ENCODE assay signal across 11 mouse cellular contexts in the genomic region with DNA sequence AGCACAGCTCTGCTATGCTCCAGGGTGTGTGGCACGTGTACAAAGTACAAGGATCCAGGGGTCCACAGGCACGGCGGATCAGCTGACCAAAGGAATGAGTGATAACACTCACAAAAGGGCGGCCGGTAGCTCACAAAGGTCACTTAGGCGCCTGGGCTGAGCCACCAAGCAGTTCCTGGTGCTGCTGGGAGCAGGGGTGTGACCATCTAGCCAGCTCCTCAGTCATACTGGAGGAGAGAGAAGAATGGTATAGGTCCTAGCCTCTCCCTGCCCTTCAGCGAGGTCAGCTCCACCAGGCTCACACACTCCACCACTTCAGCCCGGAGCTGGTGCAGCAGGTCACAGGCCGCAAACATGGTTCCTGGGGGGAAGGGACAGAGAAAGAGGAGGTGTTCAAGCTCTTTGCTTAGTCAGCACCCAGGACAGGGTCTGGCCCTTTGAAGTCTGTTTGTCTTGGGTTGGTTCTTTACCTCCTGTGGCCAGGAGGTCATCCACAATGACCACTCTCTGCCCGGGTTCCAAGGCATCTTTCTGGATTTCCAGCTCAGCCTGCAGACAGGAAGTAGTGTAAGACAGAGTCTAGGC. TPM values are rescaled to one million over a fixed set of nuclear protein-coding genes. Genes with fewer than 3 reads are reported as not detected.
DNase-seq lines count a peak whose midpoint lies in the region; ATAC-seq lines count a peak whose summit lies in the region.
"Had no signal": no experiment of that assay in that cellular context is flagged by ENCODE, and none has a peak within 500 bp of the region (broad histone marks: within the 10 kb centered on the region; RNA-seq: fewer than 3 reads in every experiment).

No protein-coding gene starts in this region.

- ATAC-seq in heart, embryonic 16.5 days (replicated peaks; ENCODE audit: extremely low read depth, insufficient read depth, low FRiP score), result no peak
- ATAC-seq in midbrain, embryonic 16.5 days, result no peak

- H3K27ac ChIP-seq in heart, embryonic 16.5 days (ENCODE audit: low read length), result peak overlapping the region; percentile 38
- no peak overlapping the region for H3K27ac ChIP-seq in midbrain, embryonic 16.5 days (ENCODE audit: low read length)
- H3K27ac ChIP-seq: limb, embryonic 15.5 days had no signal

- peaks cover 28% of the 10 kb centered on the region for H3K36me3 ChIP-seq in heart, embryonic 16.5 days (ENCODE audit: control insufficient read depth, insufficient read depth)
- H3K36me3 ChIP-seq in midbrain, embryonic 16.5 days (ENCODE audit: control insufficient read depth, insufficient read depth, low read length), result 0 out of 2 replicates have a peak, but pooled peaks cover 2% of the 10 kb centered on the region

- H3K4me3 ChIP-seq in heart, embryonic 16.5 days (ENCODE audit: low read length), result peak overlapping the region; percentile 13; the same call in 1 of the 2 replicates
- no peak overlapping the region for H3K4me3 ChIP-seq in midbrain, embryonic 16.5 days (ENCODE audit: low read depth, low read length)

- no peak for DNase-seq in heart, postnatal 14 days
- peak; percentile 74 for DNase-seq in ZHBTc4 (ENCODE audit: low read depth, low spot score)
- peak; percentile 60 for DNase-seq in kidney, adult 9 months
- DNase-seq in right cerebral cortex, postnatal 14 days, result no peak
- no peak for DNase-seq in adrenal gland, adult (ENCODE audit: inconsistent age in 2 of 2, low spot score in 1 of 2)
- no peak for DNase-seq in adrenal gland, adult 2 months
- DNase-seq: right cerebral cortex, postnatal 4 days had no signal

- WGBS in heart, embryonic 16.5 days, result 28% methylated on average over 10 of the region's 10 CpGs
- 59% methylated on average over 10 of the region's 10 CpGs for WGBS in midbrain, embryonic 16.5 days

- peaks cover 29% of the 10 kb centered on the region for H3K4me1 ChIP-seq in heart, embryonic 16.5 days (ENCODE audit: control insufficient read depth, insufficient read depth, low read length)
- H3K4me1 ChIP-seq in midbrain, embryonic 16.5 days (ENCODE audit: control insufficient read depth, insufficient read depth, low read length), result peaks cover 14% of the 10 kb centered on the region

- intact Hi-C loops in heart, postnatal 14 days (cut with DNase I), result no loop called here

- H3K4me2 ChIP-seq in heart, embryonic 16.5 days (ENCODE audit: low read depth, low read length), result peak overlapping the region; percentile 84
- H3K4me2 ChIP-seq in midbrain, embryonic 16.5 days (ENCODE audit: low read length), result peak overlapping the region; percentile 97; the same call in 1 of the 2 replicates

- no peaks in the 10 kb centered on the region for H3K27me3 ChIP-seq in heart, embryonic 16.5 days (ENCODE audit: control insufficient read depth, insufficient read depth, low read length)
- H3K27me3 ChIP-seq in midbrain, embryonic 16.5 days (ENCODE audit: control insufficient read depth, insufficient read depth, low read depth, low read length), result no peaks in the 10 kb centered on the region
- H3K27me3 ChIP-seq: embryonic facial prominence, embryonic 15.5 days; limb, embryonic 15.5 days had no signal

- H3K9me3 ChIP-seq in heart, embryonic 16.5 days (replicated peaks; ENCODE audit: control insufficient read depth, low read length), result no peaks in the 10 kb centered on the region
- no peaks in the 10 kb centered on the region for H3K9me3 ChIP-seq in midbrain, embryonic 16.5 days (replicated peaks; ENCODE audit: control insufficient read depth, low read length, poor library complexity, severe bottlenecking)
- H3K9me3 ChIP-seq: embryonic facial prominence, embryonic 15.5 days; limb, embryonic 15.5 days had no signal

- H3K9ac ChIP-seq in heart, embryonic 16.5 days (ENCODE audit: low read length), result 0 out of 2 replicates have a peak overlapping the region, but pooled peaks have one; percentile 10
- no peak overlapping the region for H3K9ac ChIP-seq in midbrain, embryonic 16.5 days (ENCODE audit: low read depth, low read length)
- H3K9ac ChIP-seq: limb, embryonic 15.5 days had no signal

RNA-seq across cellular contexts. Expression of a gene that starts 1.9 kb away (rescaled TPM):
- polyA plus RNA-seq in heart, embryonic 16.5 days (2015; fragmentation: Nextera tagmentation; extraction: Ambion mirVana), result 159 and 204 TPM in 2 replicates
- total RNA-seq in heart, postnatal 14 days (2021), result 10 to 100 TPM; 32.7 to 34.5 TPM
- polyA plus RNA-seq in midbrain, embryonic 16.5 days (2015; fragmentation: Nextera tagmentation; extraction: Ambion mirVana), result 156 and 157 TPM in 2 replicates
- 100 to 1,000 TPM in 1 of 2 experiments, 10 to 100 TPM in 1; 56.2 to 106 TPM for total RNA-seq in adrenal gland, adult 2 months (2021)
- 161 and 176 TPM in 2 replicates for polyA plus RNA-seq in adrenal gland, adult 2 months (2012; rRNA removed)

RNA-seq across cellular contexts. Expression of a gene that starts 6.9 kb away (rescaled TPM):
- polyA plus RNA-seq in heart, embryonic 16.5 days (2015; fragmentation: Nextera tagmentation; extraction: Ambion mirVana), result 27.9 and 29.0 TPM in 2 replicates
- 1 to 10 TPM; 3.6 to 4.6 TPM for total RNA-seq in heart, postnatal 14 days (2021)
- polyA plus RNA-seq in midbrain, embryonic 16.5 days (2015; fragmentation: Nextera tagmentation; extraction: Ambion mirVana), result 5.7 and 6.2 TPM in 2 replicates
- 1 to 10 TPM; 5.0 to 7.0 TPM for total RNA-seq in adrenal gland, adult 2 months (2021)
- polyA plus RNA-seq in adrenal gland, adult 2 months (2012; rRNA removed), result 19.9 and 22.4 TPM in 2 replicates

RNA-seq across cellular contexts. Expression of a gene that starts 23.6 kb away (rescaled TPM):
- 13.5 and 15.3 TPM in 2 replicates for polyA plus RNA-seq in heart, embryonic 16.5 days (2015; fragmentation: Nextera tagmentation; extraction: Ambion mirVana)
- total RNA-seq in heart, postnatal 14 days (2021), result 10 to 100 TPM; 27.2 to 30.2 TPM
- 1.8 and 2.0 TPM in 2 replicates for polyA plus RNA-seq in midbrain, embryonic 16.5 days (2015; fragmentation: Nextera tagmentation; extraction: Ambion mirVana)
- total RNA-seq in adrenal gland, adult 2 months (2021), result 10 to 100 TPM; 15.1 to 26.4 TPM
- polyA plus RNA-seq in adrenal gland, adult 2 months (2012; rRNA removed), result 47.5 and 64.7 TPM in 2 replicates

RNA-seq across cellular contexts. Expression of a gene that starts 36.5 kb away (rescaled TPM):
- polyA plus RNA-seq in heart, embryonic 16.5 days (2015; fragmentation: Nextera tagmentation; extraction: Ambion mirVana), result 10.0 and 10.4 TPM in 2 replicates
- 1 to 10 TPM; 3.5 to 4.1 TPM for total RNA-seq in heart, postnatal 14 days (2021)
- polyA plus RNA-seq in midbrain, embryonic 16.5 days (2015; fragmentation: Nextera tagmentation; extraction: Ambion mirVana), result 8.4 and 8.9 TPM in 2 replicates
- total RNA-seq in adrenal gland, adult 2 months (2021), result 1 to 10 TPM; 6.0 to 7.8 TPM
- 6.8 and 8.0 TPM in 2 replicates for polyA plus RNA-seq in adrenal gland, adult 2 months (2012; rRNA removed)

RNA-seq across cellular contexts. Expression of a gene that starts 36.7 kb away (rescaled TPM):
- 58.2 and 60.1 TPM in 2 replicates for polyA plus RNA-seq in heart, embryonic 16.5 days (2015; fragmentation: Nextera tagmentation; extraction: Ambion mirVana)
- 10 to 100 TPM; 45.9 to 57.2 TPM for total RNA-seq in heart, postnatal 14 days (2021)
- 93.8 and 101 TPM in 2 replicates for polyA plus RNA-seq in midbrain, embryonic 16.5 days (2015; fragmentation: Nextera tagmentation; extraction: Ambion mirVana)
- total RNA-seq in adrenal gland, adult 2 months (2021), result 10 to 100 TPM; 53.8 to 55.5 TPM
- 159 and 161 TPM in 2 replicates for polyA plus RNA-seq in adrenal gland, adult 2 months (2012; rRNA removed)

Comparison
In these comparisons a context has a peak if more than half of its experiments do, and no peak if none do; other contexts are left out.
1. DNase-seq: peak in ZHBTc4 (single experiment) and kidney, adult 9 months (single experiment); none in heart, postnatal 14 days (0 of 2), right cerebral cortex, postnatal 14 days (single experiment), adrenal gland, adult (0 of 2) and adrenal gland, adult 2 months (single experiment).